Mouse (Mus musculus): ENCODE results near the gene Vmn2r76. TPM values are rescaled to one million over a fixed set of nuclear protein-coding genes. Genes with fewer than 3 reads are reported as not detected.
"Not testable (repeated sequence)": the region's sequence is repeated elsewhere in the genome, so short reads cannot be mapped to it uniquely, and the experiment has no call there.

Gene Vmn2r76
- polyA plus RNA-seq (2016; fragmentation: Nextera tagmentation; extraction: Ambion mirVana) = not detected in 2 replicates

GRCm38 (mm10) chr7:86246208-86246607, at the start of gene Vmn2r76:
Gene Vmn2r76 (minus strand): TSS chr7:86246308.
- H3K4me1 ChIP-seq = no peaks in the 10 kb centered on the region
- no peak for ATAC-seq (ENCODE audit: low FRiP score)
- WGBS = 80% methylated on average over 1 of the region's 1 CpGs

GRCm38 (mm10) chr7:86277072-86277471, 31.0 kb upstream of the Vmn2r76 start, which contains the start of gene Olfr310:
Gene Olfr310 (minus strand): TSS chr7:86277172.
- Histone ChIP-seq H3K27ac (no peak within 1 kb of the TSS), H3K9me3 (no peaks in the 10 kb centered on the region), H3K4me2 (no peak within 1 kb of the TSS), H3K4me3 (replicated peaks) (no peak within 1 kb of the TSS), H3K4me1 (no peaks in the 10 kb centered on the region), H3K9ac (no peak within 1 kb of the TSS), H3K27me3 (no peaks in the 10 kb centered on the region), H3K36me3 (replicated peaks) (no peaks in the 10 kb centered on the region)
- 55% methylated on average over 1 of the region's 1 CpGs for WGBS
- ATAC-seq (ENCODE audit: low FRiP score) = no peak

More at GRCm38 (mm10) chr7:86246208-86246607, at the start of gene Vmn2r76:
- Histone ChIP-seq H3K27ac (no peak within 1 kb of the TSS), H3K4me2 (no peak within 1 kb of the TSS), H3K27me3 (no peaks in the 10 kb centered on the region), H3K4me3 (replicated peaks) (no peak within 1 kb of the TSS), H3K36me3 (replicated peaks) (no peaks in the 10 kb centered on the region), H3K9ac (no peak within 1 kb of the TSS), H3K9me3 (no peaks in the 10 kb centered on the region)

DNA sequence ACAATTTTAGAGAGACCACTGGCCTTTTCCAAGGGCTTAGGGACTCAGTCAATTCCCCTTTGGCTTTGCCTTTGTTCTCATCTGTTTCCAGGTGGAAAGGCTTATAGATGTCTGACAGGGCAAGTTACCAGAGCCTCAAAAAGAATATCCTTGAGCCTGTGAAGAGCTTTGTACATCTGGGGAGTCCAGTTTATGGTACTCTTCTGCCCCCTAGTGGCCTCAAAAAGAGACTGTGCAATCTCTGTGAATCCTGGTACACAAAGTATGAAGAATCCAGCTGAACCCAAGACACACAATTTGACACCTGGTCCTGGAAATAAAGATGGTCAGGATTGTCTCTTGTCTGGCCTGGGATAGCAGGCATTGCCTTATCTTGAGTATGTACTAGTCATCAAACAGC, 34.8 kb downstream of the Vmn2r76 start:
- Histone ChIP-seq H3K4me3 (replicated peaks) (no peak overlapping the region), H3K4me1 (no peaks in the 10 kb centered on the region), H3K27me3 (no peaks in the 10 kb centered on the region), H3K27ac (no peak overlapping the region), H3K9me3 (no peaks in the 10 kb centered on the region), H3K4me2 (no peak overlapping the region), H3K9ac (no peak overlapping the region), H3K36me3 (replicated peaks) (no peaks in the 10 kb centered on the region)
- ATAC-seq (ENCODE audit: low FRiP score) = no peak

GRCm38 (mm10) chr7:86171678-86172077, 74.4 kb downstream of the Vmn2r76 start, which contains the start of gene Vmn2r75:
Gene Vmn2r75 (minus strand): TSS chr7:86171778.
- H3K9ac ChIP-seq; H3K9me3 ChIP-seq; H3K36me3 ChIP-seq (replicated peaks); H3K4me2 ChIP-seq; H3K27me3 ChIP-seq; H3K4me1 ChIP-seq; ATAC-seq (ENCODE audit: low FRiP score); H3K4me3 ChIP-seq (replicated peaks); H3K27ac ChIP-seq: not testable (repeated sequence)
- WGBS = 50% methylated on average over 1 of the region's 1 CpGs

Other genes starting within 250 kb of the Vmn2r76 start
- gene Vmn2r75, start 74.5 kb downstream of the Vmn2r76 start, polyA plus RNA-seq (2016; fragmentation: Nextera tagmentation; extraction: Ambion mirVana) = not detected in 2 replicates
- not detected in 2 replicates for gene Olfr310, start 30.9 kb upstream of the Vmn2r76 start, polyA plus RNA-seq (2016; fragmentation: Nextera tagmentation; extraction: Ambion mirVana)
- not detected in 2 replicates for gene Olfr309, start 67.4 kb upstream of the Vmn2r76 start, polyA plus RNA-seq (2016; fragmentation: Nextera tagmentation; extraction: Ambion mirVana)
- not detected in 2 replicates for gene Olfr308, start 79.3 kb upstream of the Vmn2r76 start, polyA plus RNA-seq (2016; fragmentation: Nextera tagmentation; extraction: Ambion mirVana)
- not detected in 2 replicates for gene Olfr307, start 91.3 kb upstream of the Vmn2r76 start, polyA plus RNA-seq (2016; fragmentation: Nextera tagmentation; extraction: Ambion mirVana)
- gene Olfr305, start 120.6 kb upstream of the Vmn2r76 start, polyA plus RNA-seq (2016; fragmentation: Nextera tagmentation; extraction: Ambion mirVana) = not detected in 2 replicates
- not detected in 2 replicates for gene Olfr304, start 140.3 kb upstream of the Vmn2r76 start, polyA plus RNA-seq (2016; fragmentation: Nextera tagmentation; extraction: Ambion mirVana)
- gene Olfr303, start 151.5 kb upstream of the Vmn2r76 start, polyA plus RNA-seq (2016; fragmentation: Nextera tagmentation; extraction: Ambion mirVana) = not detected in 2 replicates
- gene Olfr301, start 157.5 kb upstream of the Vmn2r76 start, polyA plus RNA-seq (2016; fragmentation: Nextera tagmentation; extraction: Ambion mirVana) = not detected in 2 replicates
- gene Olfr299, start 213.6 kb upstream of the Vmn2r76 start, polyA plus RNA-seq (2016; fragmentation: Nextera tagmentation; extraction: Ambion mirVana) = not detected in 2 replicates
- not detected in 2 replicates for gene Olfr298, start 246.2 kb upstream of the Vmn2r76 start, polyA plus RNA-seq (2016; fragmentation: Nextera tagmentation; extraction: Ambion mirVana)